In genomic region chr9:43331476-43332471, GRCm38 (mm10) we compare ENCODE assay signal across 10 mouse cellular contexts. TPM values are rescaled to one million over a fixed set of nuclear protein-coding genes. Genes with fewer than 3 reads are reported as not detected.
A peak's percentile ranks its signal among the peaks of the same experiment; 100 is the strongest.
DNase-seq lines count a peak whose midpoint lies in the region; ATAC-seq and TF ChIP-seq lines count a peak whose summit lies in the region.
"Had no signal": no experiment of that assay in that cellular context is flagged by ENCODE, and none has a peak within 500 bp of the region (broad histone marks: within the 10 kb centered on the region; RNA-seq: fewer than 3 reads in every experiment).

No protein-coding gene starts in this region.

- no peaks in the 10 kb centered on the region for H3K36me3 ChIP-seq in forebrain, embryonic 14.5 days (ENCODE audit: control insufficient read depth, insufficient read depth, low read length)
- no peaks in the 10 kb centered on the region for H3K36me3 ChIP-seq in forebrain, embryonic 13.5 days (ENCODE audit: poor library complexity, severe bottlenecking)
- no peaks in the 10 kb centered on the region for H3K36me3 ChIP-seq in heart, postnatal 0 days (replicated peaks; ENCODE audit: control insufficient read depth, insufficient read depth, low read length)
- H3K36me3 ChIP-seq: neural tube, embryonic 13.5 days had no signal

- no peaks in the 10 kb centered on the region for H3K9me3 ChIP-seq in forebrain, embryonic 14.5 days (replicated peaks; ENCODE audit: control insufficient read depth, low read length)
- H3K9me3 ChIP-seq in forebrain, embryonic 13.5 days (replicated peaks): no peaks in the 10 kb centered on the region
- no peaks in the 10 kb centered on the region for H3K9me3 ChIP-seq in heart, postnatal 0 days (replicated peaks; ENCODE audit: control insufficient read depth, low read length)
- H3K9me3 ChIP-seq: neural tube, embryonic 13.5 days had no signal

- no peak for TF ChIP-seq POLR2A in cerebellum, adult 2 months (IDR thresholded peaks at IDR 0.05; ENCODE audit: borderline replicate concordance, insufficient read depth, low read length)

- intact Hi-C loops in left cerebral cortex, postnatal 10 days (cut with DNase I): no loop called here

- no peak overlapping the region for H3K4me3 ChIP-seq in forebrain, embryonic 14.5 days (ENCODE audit: low read depth, low read length)
- H3K4me3 ChIP-seq in forebrain, embryonic 13.5 days: no peak overlapping the region
- no peak overlapping the region for H3K4me3 ChIP-seq in cerebellum, adult 2 months (replicated peaks; ENCODE audit: insufficient read depth, low read depth, low read length)
- H3K4me3 ChIP-seq in heart, postnatal 0 days (ENCODE audit: low read depth, low read length): no peak overlapping the region
- H3K4me3 ChIP-seq: neural tube, embryonic 13.5 days had no signal

- H3K27ac ChIP-seq in forebrain, embryonic 14.5 days (ENCODE audit: low read depth, low read length): no peak overlapping the region
- no peak overlapping the region for H3K27ac ChIP-seq in forebrain, embryonic 13.5 days
- H3K27ac ChIP-seq in cerebellum, adult 2 months (ENCODE audit: insufficient read depth, low read length): no peak overlapping the region
- no peak overlapping the region for H3K27ac ChIP-seq in heart, postnatal 0 days (ENCODE audit: low read depth)
- H3K27ac ChIP-seq: neural tube, embryonic 13.5 days had no signal

- ATAC-seq in forebrain, embryonic 14.5 days: no peak
- no peak for ATAC-seq in forebrain, embryonic 13.5 days
- no peak for ATAC-seq in heart, postnatal 0 days (ENCODE audit: insufficient read depth, low read depth)

- TF ChIP-seq CTCF in cerebellum, adult 2 months (IDR thresholded peaks at IDR 0.05; ENCODE audit: borderline replicate concordance, insufficient read depth, low read depth, low read length): no peak
- TF ChIP-seq CTCF in heart, postnatal 0 days (IDR thresholded peaks at IDR 0.05; ENCODE audit: low read depth): no peak

- no peak overlapping the region for H3K9ac ChIP-seq in forebrain, embryonic 14.5 days (ENCODE audit: low read length)
- H3K9ac ChIP-seq in forebrain, embryonic 13.5 days: no peak overlapping the region
- no peak overlapping the region for H3K9ac ChIP-seq in heart, postnatal 0 days (replicated peaks; ENCODE audit: low read depth, low read length)
- H3K9ac ChIP-seq: neural tube, embryonic 13.5 days had no signal

- WGBS in forebrain, embryonic 14.5 days: 71% methylated on average over 8 of the region's 8 CpGs
- WGBS in forebrain, embryonic 13.5 days: 84% methylated on average over 8 of the region's 8 CpGs
- 26% methylated on average over 8 of the region's 8 CpGs for WGBS in cerebellum, adult 2 months
- 48% methylated on average over 8 of the region's 8 CpGs for WGBS in heart, postnatal 0 days

- DNase-seq in forebrain, embryonic 14.5 days (ENCODE audit: low spot score): peak; percentile 48
- DNase-seq in 3134 (ENCODE audit: extremely low read depth, insufficient read length, low spot score): peak; percentile 53
- peak; percentile 82 to 90 for DNase-seq in cerebellum, adult 2 months
- peak; percentile 23 for DNase-seq in heart, postnatal 0 days (ENCODE audit: low spot score)
- DNase-seq in left cerebral cortex, postnatal 10 days (ENCODE audit: extremely low spot score in 1 of 2, low spot score in 2 of 2): peak; percentile 66 to 68
- DNase-seq in B cell, adult 2 months: no peak
- no peak for DNase-seq in embryo, embryonic 10 days (ENCODE audit: low spot score)

- no peaks in the 10 kb centered on the region for H3K27me3 ChIP-seq in forebrain, embryonic 14.5 days (replicated peaks; ENCODE audit: control insufficient read depth, insufficient read depth, low read length)
- H3K27me3 ChIP-seq in forebrain, embryonic 13.5 days: no peaks in the 10 kb centered on the region
- no peaks in the 10 kb centered on the region for H3K27me3 ChIP-seq in cerebellum, adult 2 months (ENCODE audit: control insufficient read depth, insufficient read depth, low read length)
- peaks cover 5% of the 10 kb centered on the region; the same call in 1 of the 2 replicates for H3K27me3 ChIP-seq in heart, postnatal 0 days (ENCODE audit: control insufficient read depth, insufficient read depth, low read length)
- H3K27me3 ChIP-seq: neural tube, embryonic 13.5 days had no signal

- H3K4me1 ChIP-seq in forebrain, embryonic 14.5 days (ENCODE audit: control insufficient read depth, insufficient read depth, low read length): peaks cover 6% of the 10 kb centered on the region
- no peaks in the 10 kb centered on the region for H3K4me1 ChIP-seq in forebrain, embryonic 13.5 days
- peaks cover 27% of the 10 kb centered on the region for H3K4me1 ChIP-seq in cerebellum, adult 2 months (ENCODE audit: control insufficient read depth, insufficient read depth, low read length)
- H3K4me1 ChIP-seq in heart, postnatal 0 days (ENCODE audit: control insufficient read depth, insufficient read depth): no peaks in the 10 kb centered on the region
- H3K4me1 ChIP-seq: neural tube, embryonic 13.5 days had no signal

- no peak overlapping the region for H3K4me2 ChIP-seq in forebrain, embryonic 14.5 days (ENCODE audit: low read length)
- no peak overlapping the region for H3K4me2 ChIP-seq in forebrain, embryonic 13.5 days
- no peak overlapping the region for H3K4me2 ChIP-seq in heart, postnatal 0 days (ENCODE audit: low read depth, low read length)
- H3K4me2 ChIP-seq: neural tube, embryonic 13.5 days had no signal

- no peak for TF ChIP-seq EP300 in heart, postnatal 0 days (IDR thresholded peaks at IDR 0.05; ENCODE audit: low read depth)

RNA-seq across cellular contexts. Expression of gene Trim29, which starts 21.1 kb away (rescaled TPM):
- not detected in 2 replicates for polyA plus RNA-seq in forebrain, embryonic 14.5 days (2014; fragmentation: Nextera tagmentation; extraction: Ambion mirVana)
- 0.13 TPM in 1 of 2 replicates, not detected in the other for polyA plus RNA-seq in forebrain, embryonic 13.5 days (2015; fragmentation: Nextera tagmentation; extraction: Ambion mirVana)
- polyA plus RNA-seq in cerebellum, adult 2 months (2012; rRNA removed): 0.18 and 0.44 TPM in 2 replicates
- total RNA-seq in heart, postnatal 0 days (2014; rRNA removed; ENCODE audit: low replicate concordance): 1.3 and 4.2 TPM in 2 replicates
- polyA plus RNA-seq in heart, postnatal 0 days (2015; fragmentation: Nextera tagmentation; extraction: Ambion mirVana): 0.08 and 0.14 TPM in 2 replicates
- total RNA-seq in left cerebral cortex, postnatal 10 days (2021): under 1 TPM; 0.28 to 0.36 TPM
- total RNA-seq: common myeloid progenitor, adult 5-6 weeks had no signal

Comparison
In these comparisons a context has a peak if more than half of its experiments do, and no peak if none do; other contexts are left out.
1. DNase-seq: peak in forebrain, embryonic 14.5 days (single experiment), 3134 (single experiment), cerebellum, adult 2 months (2 of 2), heart, postnatal 0 days (single experiment) and left cerebral cortex, postnatal 10 days (2 of 2); none in B cell, adult 2 months (0 of 2) and embryo, embryonic 10 days (single experiment).